ENCODE assay signal across 25 mouse cellular contexts in genomic region chr12:5369396-5369795, GRCm38 (mm10). TPM values are rescaled to one million over a fixed set of nuclear protein-coding genes. Genes with fewer than 3 reads are reported as not detected.
"Had no signal": no experiment of that assay in that cellular context is flagged by ENCODE, and none has a peak within 500 bp of the region (broad histone marks: within the 10 kb centered on the region; RNA-seq: fewer than 3 reads in every experiment).

No protein-coding gene starts in this region.

- DNase-seq: gastrocnemius, postnatal 14 days; gastrocnemius, postnatal 36 days; heart, adult 18-20 months; heart, postnatal 36 days; kidney, adult 11 months; kidney, adult 2 months; kidney, adult 9 months; kidney, postnatal 14 days; kidney, postnatal 36 days; layer of hippocampus, adult 9-11 months; layer of hippocampus, postnatal 36 days; left cerebral cortex, postnatal 4 days had no signal

- H3K27me3 ChIP-seq: hindbrain, embryonic 12.5 days; limb, embryonic 13.5 days; limb, embryonic 15.5 days had no signal

- H3K9ac ChIP-seq: heart, embryonic 13.5 days; heart, embryonic 15.5 days; hindbrain, embryonic 12.5 days; kidney, embryonic 15.5 days; limb, embryonic 13.5 days; limb, embryonic 15.5 days; liver, embryonic 12.5 days; liver, embryonic 14.5 days had no signal

- H3K36me3 ChIP-seq: heart, embryonic 13.5 days; heart, embryonic 15.5 days; hindbrain, embryonic 12.5 days; kidney, embryonic 15.5 days; limb, embryonic 15.5 days; liver, embryonic 12.5 days had no signal

- H3K4me3 ChIP-seq: heart, embryonic 13.5 days; heart, embryonic 15.5 days; hindbrain, embryonic 12.5 days; kidney, embryonic 15.5 days; limb, embryonic 13.5 days; limb, embryonic 15.5 days; liver, embryonic 12.5 days had no signal

- H3K27ac ChIP-seq: heart, embryonic 13.5 days; heart, embryonic 15.5 days; hindbrain, embryonic 12.5 days; hindbrain, postnatal 0 days; kidney, embryonic 15.5 days; kidney, postnatal 0 days; limb, embryonic 13.5 days; limb, embryonic 15.5 days; liver, embryonic 12.5 days; liver, embryonic 14.5 days had no signal

- H3K9me3 ChIP-seq: heart, embryonic 13.5 days; heart, embryonic 15.5 days; hindbrain, embryonic 12.5 days; kidney, embryonic 15.5 days; limb, embryonic 13.5 days; limb, embryonic 15.5 days; liver, embryonic 12.5 days had no signal

- H3K4me2 ChIP-seq: heart, embryonic 11.5 days; heart, embryonic 13.5 days; heart, embryonic 15.5 days; hindbrain, embryonic 12.5 days; kidney, embryonic 15.5 days; limb, embryonic 13.5 days; limb, embryonic 15.5 days; liver, embryonic 12.5 days had no signal

- ATAC-seq: hindbrain, postnatal 0 days; intestine, embryonic 16.5 days; liver, embryonic 12.5 days had no signal

RNA-seq across cellular contexts. Expression of gene Klhl29, which starts 6.1 kb away (rescaled TPM):
- total RNA-seq: hematopoietic stem cell, adult 5-6 weeks had no signal
